Mouse (Mus musculus): ENCODE measurements around the gene Sh3pxd2b.

Gene Sh3pxd2b

GRCm38 (mm10) chr11:32347607-32348432, at the start of gene Sh3pxd2b:
Sh3pxd2b (plus strand) TSS chr11:32347820.
- DNase-seq, result peak; percentile 74 to 82

DNA sequence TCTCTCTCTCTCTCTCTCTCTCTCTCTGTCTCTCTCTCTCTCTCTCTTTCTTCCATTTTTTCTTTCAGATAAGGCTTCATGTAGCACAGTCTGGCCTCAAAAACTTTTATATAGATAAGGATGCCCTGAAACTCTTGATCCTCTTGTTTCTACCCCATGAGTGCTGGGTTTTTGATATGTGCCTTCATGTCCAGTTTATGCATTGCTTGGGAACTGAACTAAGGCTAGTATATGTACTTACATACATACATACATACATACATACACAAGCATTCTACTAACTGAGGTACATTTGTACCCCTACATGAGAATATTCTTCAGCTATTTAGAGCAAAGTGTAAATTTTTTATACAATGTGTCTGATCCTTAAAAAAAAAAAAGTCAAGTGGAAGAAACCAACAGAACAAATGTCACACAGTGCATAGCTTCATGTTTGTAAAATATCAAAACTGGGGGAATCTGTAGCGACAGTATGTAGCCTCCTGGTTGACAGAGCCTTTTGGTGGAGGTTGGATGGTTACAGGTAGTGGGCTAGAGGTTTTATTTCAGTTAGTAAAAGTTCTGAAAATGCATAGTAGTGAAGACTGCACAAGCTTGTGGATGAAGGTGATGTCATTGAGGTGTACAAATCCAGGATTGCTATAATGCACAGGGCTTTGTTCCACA, 49.6 kb upstream of the Sh3pxd2b start:
- DNase-seq, result no peak

DNA sequence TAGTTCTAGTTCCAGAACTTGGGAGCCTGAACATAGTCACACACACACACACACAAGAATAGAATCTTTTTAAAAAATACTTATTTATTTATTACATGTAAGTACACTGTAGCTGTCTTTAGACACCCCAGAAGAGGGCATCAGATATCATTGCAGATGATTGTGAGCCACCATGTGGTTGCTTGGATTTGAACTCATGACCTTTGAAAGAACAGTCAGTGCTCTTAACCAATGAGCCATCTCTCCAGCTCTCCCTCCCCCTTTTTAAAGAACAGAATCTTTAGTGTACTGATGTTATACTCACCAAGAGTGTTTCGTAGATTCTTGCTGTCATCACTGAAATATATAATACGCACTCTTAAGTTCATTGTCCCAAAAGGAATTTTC, 49.1 kb upstream of the Sh3pxd2b start:
- no peak for DNase-seq

DNA sequence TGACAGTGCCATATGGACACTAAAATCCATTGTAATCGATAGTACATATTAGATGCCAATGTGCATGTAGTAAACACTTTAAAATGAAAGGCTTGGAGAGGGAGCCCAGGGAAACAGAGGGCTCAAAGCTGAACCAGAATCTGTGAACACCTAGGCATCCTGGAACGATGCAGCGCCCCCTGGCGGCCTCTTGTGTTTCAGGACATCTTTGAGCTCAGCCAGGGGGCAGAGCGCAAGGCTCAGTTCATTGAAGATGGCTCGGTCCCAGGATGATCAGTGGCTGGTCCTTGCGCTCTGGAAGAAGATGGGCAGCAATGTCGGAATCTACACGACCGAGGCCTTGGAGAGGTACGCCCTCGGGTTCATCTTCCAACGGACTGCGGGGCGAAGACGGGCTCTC, 47.8 kb upstream of the Sh3pxd2b start, which contains the start of gene Hbq1a:
Gene Hbq1a (plus strand): TSS at position 205 of the 400 bp plus-strand sequence.
- peak; percentile 68 to 78 for DNase-seq

DNA sequence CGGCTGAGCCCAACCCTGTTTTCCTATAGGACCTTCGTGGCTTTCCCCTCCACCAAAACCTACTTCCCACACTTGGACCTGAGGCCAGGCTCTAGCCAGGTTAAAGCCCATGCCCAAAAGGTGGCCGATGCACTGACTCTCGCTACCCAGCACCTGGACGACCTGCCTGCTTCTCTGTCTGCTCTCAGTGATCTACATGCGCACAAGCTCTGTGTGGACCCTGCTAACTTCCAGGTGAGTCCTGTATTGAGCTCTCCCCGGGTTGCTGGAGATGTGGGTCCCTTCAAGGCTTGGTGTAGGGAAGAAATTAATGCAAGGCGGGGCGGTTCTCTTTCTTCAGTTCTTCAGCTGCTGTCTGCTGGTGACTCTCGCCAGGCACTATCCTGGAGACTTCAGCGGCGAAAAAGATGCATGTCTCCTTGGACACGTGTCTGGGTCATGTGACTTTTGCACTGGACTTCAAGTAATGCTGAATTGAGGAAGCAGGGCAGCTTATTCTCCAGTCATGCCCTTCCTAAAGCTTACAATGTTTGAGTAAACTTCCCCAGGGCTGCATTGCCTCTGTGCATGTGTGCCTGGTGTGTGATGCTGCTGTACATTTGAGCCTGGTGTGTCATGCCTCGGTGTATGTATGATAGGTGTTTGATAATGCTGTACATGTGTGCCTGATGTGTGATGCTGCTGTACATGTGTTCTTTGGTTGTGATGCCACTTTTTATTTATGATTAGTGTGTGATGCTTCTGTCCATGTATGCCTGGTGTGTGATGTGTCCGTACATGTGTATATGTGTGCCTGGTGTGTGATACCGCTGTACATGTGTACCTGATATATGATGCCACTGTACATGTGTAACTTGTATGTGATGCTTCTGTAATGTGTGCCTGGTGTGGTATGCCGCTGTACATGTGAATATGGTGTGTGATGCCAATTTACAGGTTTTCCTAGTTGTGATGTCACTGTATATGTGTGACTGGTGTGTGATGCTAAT, 47.0 kb upstream of the Sh3pxd2b start:
- no peak for DNase-seq

DNA sequence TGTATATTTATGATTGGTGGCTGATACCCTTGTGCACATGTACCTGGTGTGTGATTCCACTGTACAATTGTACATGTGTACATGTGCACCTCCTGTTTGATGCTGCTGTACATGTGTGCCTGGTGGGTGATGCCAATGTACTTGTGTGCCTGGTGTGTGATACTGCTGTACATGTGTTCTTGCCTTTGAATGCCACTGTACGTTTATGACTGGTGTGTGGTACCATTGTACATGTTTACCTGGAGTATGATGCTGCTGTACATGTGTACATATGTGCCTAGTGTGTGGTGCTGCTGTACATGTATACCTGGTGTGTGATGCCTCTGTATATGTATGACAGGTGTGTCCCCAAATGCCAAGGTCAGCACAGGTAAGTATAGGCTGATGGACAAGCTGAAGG, 46.1 kb upstream of the Sh3pxd2b start:
- no peak for DNase-seq

- DNase-seq, result no peak
Observed at GRCm38 (mm10) chr11:32302824-32303419, 44.7 kb upstream of the Sh3pxd2b start.

DNA sequence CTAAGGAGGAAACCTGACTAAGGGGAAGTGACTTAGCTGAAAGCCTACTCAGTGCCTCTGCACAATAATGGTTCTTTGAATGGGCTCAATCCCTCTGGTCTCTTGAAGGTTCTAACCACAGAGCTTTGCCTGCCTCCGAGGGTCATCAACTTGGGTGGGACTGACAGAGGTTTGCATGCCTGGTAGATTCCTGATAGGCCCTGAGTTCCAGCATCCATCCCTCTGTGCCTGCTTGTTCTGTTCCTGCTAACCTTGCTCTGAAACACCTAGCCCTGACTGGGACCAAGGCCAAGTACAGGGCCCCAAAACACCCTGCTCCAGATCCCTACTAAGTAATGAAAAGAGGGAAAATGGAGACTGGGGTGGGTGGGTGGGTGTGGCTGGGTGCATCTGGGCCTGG, 44.2 kb upstream of the Sh3pxd2b start:
- DNase-seq, result no peak

- DNase-seq, result no peak
Observed at GRCm38 (mm10) chr11:32307006-32307405, 40.6 kb upstream of the Sh3pxd2b start.

DNA sequence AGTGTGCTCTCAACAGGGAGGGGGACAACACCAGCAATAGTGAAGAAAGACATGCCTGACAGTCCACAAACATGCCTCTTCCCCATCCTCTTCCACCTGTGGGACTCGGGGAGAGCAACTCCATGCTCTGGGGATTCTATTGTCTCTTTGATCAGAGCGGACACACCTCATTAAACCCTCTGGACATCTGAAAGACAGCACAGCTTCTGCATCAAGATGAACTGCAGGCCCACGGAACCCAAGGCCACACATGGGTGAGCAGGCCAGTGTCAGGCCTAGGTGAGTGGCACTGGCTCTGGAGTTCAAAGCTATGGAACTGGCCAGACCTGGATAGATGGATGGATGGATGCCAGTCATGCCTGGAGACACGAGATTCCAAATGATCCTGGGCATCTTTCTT, 38.2 kb upstream of the Sh3pxd2b start:
- DNase-seq, result no peak

DNA sequence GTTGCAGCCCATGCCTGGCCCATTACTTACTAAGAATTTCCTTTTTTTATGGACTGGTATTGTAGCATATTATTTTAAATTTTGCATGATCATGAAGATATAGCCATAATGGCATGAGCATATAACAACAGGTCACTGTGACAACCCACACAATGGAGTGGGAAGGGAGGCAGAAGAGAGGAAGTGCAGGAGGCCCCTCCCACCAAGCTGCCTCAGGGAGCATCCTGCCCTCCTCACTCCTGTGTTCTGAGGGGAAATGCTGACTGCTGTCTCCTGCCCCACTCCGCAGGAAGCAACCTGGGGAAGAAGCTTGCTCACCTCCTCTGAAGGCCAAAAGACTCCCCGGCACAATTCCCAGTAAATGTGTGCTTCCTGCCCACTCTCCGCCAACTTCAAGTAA, 37.7 kb upstream of the Sh3pxd2b start:
- DNase-seq, result no peak

- DNase-seq, result no peak
Observed at GRCm38 (mm10) chr11:32316009-32316408, 31.6 kb upstream of the Sh3pxd2b start.

DNA sequence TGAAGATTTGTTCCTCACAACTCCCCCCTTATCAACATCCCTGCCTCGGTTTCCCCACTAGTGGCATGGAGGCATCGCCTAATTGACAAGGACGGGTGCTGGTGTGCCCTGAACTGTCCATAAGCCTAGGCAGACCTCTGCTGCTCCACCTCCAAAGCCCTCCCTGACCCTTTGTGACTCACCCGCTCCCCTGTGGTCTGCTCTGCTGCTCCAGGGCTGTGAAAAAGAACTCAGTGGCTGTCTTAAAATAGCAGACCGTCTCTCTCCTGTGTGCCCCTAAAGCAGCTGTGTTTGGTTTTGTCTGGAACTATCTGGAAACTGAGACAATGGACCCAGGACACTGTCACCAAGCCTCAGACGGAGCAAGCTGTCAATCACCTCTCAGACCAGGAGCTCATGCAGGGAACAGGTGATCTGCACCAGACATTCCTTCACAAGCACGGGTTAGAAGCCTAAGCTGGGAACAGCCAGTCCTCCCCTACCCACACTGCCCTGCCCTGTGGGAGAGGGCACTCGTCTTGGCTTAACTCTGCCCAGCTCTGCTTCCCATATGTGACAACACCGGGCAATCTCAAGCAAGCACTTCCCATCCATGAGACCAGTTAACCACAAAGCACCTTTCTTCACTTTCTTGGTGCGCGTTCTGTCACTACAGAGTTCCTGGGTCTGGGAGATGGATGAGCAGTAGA, 27.0 kb upstream of the Sh3pxd2b start:
- no peak for DNase-seq

GRCm38 (mm10) chr11:32321196-32321565, 26.4 kb upstream of the Sh3pxd2b start:
- peak; percentile 74 to 75 for DNase-seq

DNA sequence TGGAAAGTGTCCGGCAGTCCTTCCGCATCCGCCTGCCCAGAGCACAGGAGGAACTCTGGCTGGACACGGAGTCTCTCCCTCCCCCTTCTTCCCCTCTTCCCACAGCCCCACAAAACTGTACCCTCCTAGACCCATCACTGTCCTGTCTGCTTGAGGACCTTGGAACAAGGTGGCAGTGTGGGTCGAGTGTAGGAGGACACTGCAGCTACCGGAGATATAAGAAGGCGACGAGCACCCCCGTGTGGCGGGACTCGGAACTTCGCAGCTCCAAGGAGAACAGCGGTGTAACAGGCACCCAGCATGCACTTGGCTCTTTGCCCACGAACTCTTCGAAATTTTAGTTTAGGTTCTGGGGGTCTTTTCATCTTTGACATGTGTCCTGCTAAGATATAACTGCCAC, 23.0 kb upstream of the Sh3pxd2b start:
- DNase-seq, result peak; percentile 87 to 95

- DNase-seq, result peak; percentile 62 to 71
Observed at GRCm38 (mm10) chr11:32331075-32331474, 16.5 kb upstream of the Sh3pxd2b start.

- DNase-seq, result no peak
Observed at GRCm38 (mm10) chr11:32331861-32332260, 15.8 kb upstream of the Sh3pxd2b start.

GRCm38 (mm10) chr11:32333235-32333634, 14.4 kb upstream of the Sh3pxd2b start:
- DNase-seq, result no peak

DNA sequence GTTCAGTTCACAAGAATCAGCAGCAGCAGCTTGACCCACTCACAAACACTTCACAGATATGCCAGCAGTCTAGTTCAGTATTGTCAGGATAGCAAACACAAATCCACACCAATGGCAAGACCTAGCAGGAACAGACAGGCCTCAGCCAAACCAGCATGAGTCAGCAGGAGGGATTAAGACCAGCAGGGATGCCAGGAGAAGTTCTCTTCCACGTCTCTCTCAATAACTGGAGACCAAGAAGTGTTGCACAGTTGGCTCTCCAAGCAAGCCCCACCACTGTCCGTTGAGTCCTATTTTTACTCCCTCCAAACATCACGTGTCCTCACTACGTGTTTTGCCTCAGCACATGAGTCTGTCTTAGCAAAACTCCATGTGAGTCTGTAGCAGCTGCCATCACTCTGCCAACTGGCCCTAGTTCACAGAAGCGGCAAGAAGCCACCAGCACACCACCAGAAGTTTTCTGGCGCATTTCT, 11.1 kb upstream of the Sh3pxd2b start:
- no peak for DNase-seq

DNA sequence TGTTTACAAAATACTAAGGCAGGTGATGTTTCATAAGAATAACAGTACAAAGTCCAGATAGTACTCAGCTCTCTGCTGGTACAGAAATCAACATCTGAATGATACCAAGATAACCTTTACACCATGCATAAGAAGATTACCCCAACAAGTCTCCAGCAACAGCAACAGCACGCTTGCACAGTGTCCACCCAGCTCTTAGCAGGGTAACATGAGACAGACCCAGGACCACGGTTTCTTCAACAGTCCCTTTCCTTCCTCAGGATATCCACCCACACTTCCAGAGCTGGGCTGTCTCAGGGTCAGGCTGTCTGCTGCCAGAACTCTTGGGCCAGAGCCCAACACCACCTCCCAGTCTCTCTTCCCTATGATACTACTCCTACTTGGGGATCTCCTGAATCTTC, 8.5 kb upstream of the Sh3pxd2b start:
- DNase-seq, result peak; percentile 57 to 80
